Mouse (Mus musculus): ENCODE data around the gene Gm20388.

DNA sequence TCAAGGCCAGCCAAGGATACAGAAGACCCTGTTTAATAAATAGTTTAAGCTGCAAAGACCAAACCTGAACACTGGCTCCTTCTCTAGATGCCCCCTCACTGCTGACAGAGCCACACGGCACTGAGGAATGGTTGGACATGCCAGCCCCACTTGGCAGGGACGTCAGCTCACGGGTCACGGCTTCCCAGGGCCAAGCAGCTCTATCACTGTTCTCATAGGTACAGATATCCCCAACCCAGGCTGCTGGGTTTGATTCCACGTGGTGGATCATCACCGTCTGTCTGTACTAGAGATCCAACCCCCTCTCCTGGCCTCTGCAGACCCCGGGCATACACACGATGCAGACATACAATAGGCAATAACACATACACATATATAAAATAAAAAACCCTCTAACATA lies 3380.0 kb downstream of the Gm20388 start:
- TF ChIP-seq HCFC1 (IDR thresholded peaks at IDR 0.05; ENCODE audit: borderline replicate concordance, insufficient read depth, low read length) (no peak), MAFK (IDR thresholded peaks at IDR 0.05; ENCODE audit: insufficient read depth, low read depth, low read length) (no peak)
